Mouse (Mus musculus) CH12.LX (cell line): ENCODE measurements at regions not wholly inside any gene's neighbourhood (a gene's known extent, or its start where the extent isn't known, plus 50 kb on each side); places are given as distances from the start of the nearest gene placed in this dataset.

ENCODE experiments used
- DNase-seq: peaks from one replicate; pipeline ENCODE4 v3.0.0-alpha.2; 2013; ENCODE audit errors: extremely low read depth
- H3K27ac ChIP-seq: 2 replicates; pipeline ENCODE4 v1.5.1; 2012; ENCODE audit warnings: low read depth, mild to moderate bottlenecking, control low read depth, moderate library complexity; ENCODE audit not compliant: insufficient read depth
- H3K27me3 ChIP-seq: replicated peaks from 2 replicates; pipeline ENCODE3; 2012; ENCODE audit warnings: inconsistent platforms
- H3K36me3 ChIP-seq, 2 experiments: replicated peaks in 1 of 2; 2 replicates each; pipeline versions ENCODE3 to v1.6.1; 2012; ENCODE audit warnings: inconsistent platforms in 1 of 2, low read length in 1 of 2, mild to moderate bottlenecking in 1 of 2, mixed read lengths in 1 of 2, moderate library complexity in 1 of 2; ENCODE audit not compliant: control insufficient read depth in 1 of 2, insufficient read depth in 1 of 2
- H3K4me1 ChIP-seq, 2 experiments: 2 replicates each; pipeline ENCODE4 v1.6.1; 2012; ENCODE audit warnings: inconsistent platforms in 1 of 2, moderate library complexity in 1 of 2; ENCODE audit not compliant: insufficient read depth in 2 of 2, control insufficient read depth in 1 of 2
- H3K4me2 ChIP-seq: 2 replicates; pipeline ENCODE4 v1.6.1; 2012; ENCODE audit warnings: low read depth, mild to moderate bottlenecking, control low read depth; ENCODE audit not compliant: poor library complexity, insufficient read depth, severe bottlenecking
- H3K4me3 ChIP-seq, 3 experiments: fragments of 150-350 bp in 1 of 3; sonication (generic) in 1 of 3; replicated peaks in 1 of 3; 2 replicates each; pipeline versions ENCODE3 to v1.5.1; 2011 to 2012; ENCODE audit warnings: low read depth in 2 of 3, low read length in 2 of 3, mild to moderate bottlenecking in 2 of 3, moderate library complexity in 2 of 3, control low read depth in 1 of 3, improper control_type of control experiment in 1 of 3, inconsistent platforms in 1 of 3, mixed read lengths in 1 of 3; ENCODE audit not compliant: poor library complexity in 1 of 3
- H3K79me2 ChIP-seq: replicated peaks from 2 replicates; pipeline ENCODE4 v1.6.1; 2012; ENCODE audit warnings: mild to moderate bottlenecking, moderate library complexity; ENCODE audit not compliant: control insufficient read depth, poor library complexity, insufficient read depth, severe bottlenecking; ENCODE audit errors: extremely low read depth
- H3K9ac ChIP-seq: 2 replicates; pipeline ENCODE4 v1.6.1; 2012; ENCODE audit warnings: low read depth, mild to moderate bottlenecking, control low read depth, moderate library complexity; ENCODE audit not compliant: insufficient read depth
- H3K9me3 ChIP-seq: replicated peaks from 2 replicates; pipeline ENCODE3; 2012; ENCODE audit warnings: low read length, inconsistent platforms, mixed read lengths
- CHD2 ChIP-seq: IDR thresholded peaks from 2 replicates; pipeline ENCODE4 v1.6.1; 2011; ENCODE audit warnings: low read length, improper control_type of control experiment
- CTCF ChIP-seq, 2 experiments: IDR thresholded peaks in 1 of 2; conservative IDR thresholded peaks in 1 of 2; 2 replicates each; pipeline ENCODE4 v1.5.1; 2011 to 2012; ENCODE audit warnings: low read depth in 2 of 2, low read length in 2 of 2, improper control_type of control experiment in 1 of 2, inconsistent platforms in 1 of 2, mild to moderate bottlenecking in 1 of 2, moderate library complexity in 1 of 2
- E2F4 ChIP-seq: IDR thresholded peaks from 2 replicates; pipeline ENCODE4 v1.6.1; 2011; ENCODE audit warnings: low read depth, low read length, improper control_type of control experiment; ENCODE audit not compliant: insufficient replicate concordance
- ELF1 ChIP-seq: IDR thresholded peaks from 2 replicates; pipeline ENCODE4 v1.6.1; 2014; ENCODE audit warnings: low read depth, mild to moderate bottlenecking, inconsistent platforms, low read length, improper control_type of control experiment
- EP300 ChIP-seq: IDR thresholded peaks from 2 replicates; pipeline ENCODE4 v1.6.1; 2011; ENCODE audit warnings: low read length, improper control_type of control experiment
- ETS1 ChIP-seq: conservative IDR thresholded peaks from 2 replicates; pipeline ENCODE4 v1.6.1; 2012; ENCODE audit warnings: low read depth, mild to moderate bottlenecking, inconsistent platforms, low read length, improper control_type of control experiment, moderate library complexity
- JUND ChIP-seq: conservative IDR thresholded peaks from 2 replicates; pipeline ENCODE4 v1.6.1; 2011; ENCODE audit warnings: low read depth, low read length, improper control_type of control experiment
- MEF2A ChIP-seq: IDR thresholded peaks from 2 replicates; pipeline ENCODE4 v1.6.1; 2014; ENCODE audit warnings: low read depth, mild to moderate bottlenecking, inconsistent platforms, low read length, improper control_type of control experiment, borderline replicate concordance
- MXI1 ChIP-seq: IDR thresholded peaks from 2 replicates; pipeline ENCODE4 v1.6.1; 2011; ENCODE audit warnings: mild to moderate bottlenecking, low read depth, low read length, improper control_type of control experiment
- PAX5 ChIP-seq: IDR thresholded peaks from 2 replicates; pipeline ENCODE4 v1.6.1; 2012; ENCODE audit warnings: low read length, inconsistent platforms, mixed read lengths
- POLR2A ChIP-seq: IDR thresholded peaks from 2 replicates; pipeline ENCODE4 v1.6.1; 2011; ENCODE audit warnings: low read depth, mild to moderate bottlenecking, improper control_type of control experiment, low read length
- RCOR1 ChIP-seq: conservative IDR thresholded peaks from 2 replicates; pipeline ENCODE4 v1.6.1; 2012; ENCODE audit warnings: low read depth, mild to moderate bottlenecking, inconsistent platforms, low read length, improper control_type of control experiment
- SIN3A ChIP-seq: IDR thresholded peaks from 2 replicates; pipeline ENCODE4 v1.6.1; 2012; ENCODE audit warnings: low read length, improper control_type of control experiment, inconsistent platforms
- SMC3 ChIP-seq: IDR thresholded peaks from 2 replicates; pipeline ENCODE4 v1.6.1; 2011; ENCODE audit warnings: low read depth, low read length, improper control_type of control experiment
- TBP ChIP-seq: conservative IDR thresholded peaks from 2 replicates; pipeline ENCODE4 v1.6.1; 2011; ENCODE audit warnings: low read depth, low read length, improper control_type of control experiment
- TCF12 ChIP-seq: IDR thresholded peaks from 2 replicates; pipeline ENCODE4 v1.6.1; 2014; ENCODE audit warnings: low read depth, mild to moderate bottlenecking, inconsistent platforms, low read length, improper control_type of control experiment
- ZKSCAN1 ChIP-seq: IDR thresholded peaks from 2 replicates; pipeline ENCODE4 v1.6.1; 2012; ENCODE audit warnings: low read depth, inconsistent platforms, low read length, improper control_type of control experiment, borderline replicate concordance
- ZMIZ1 ChIP-seq: IDR thresholded peaks from 2 replicates; pipeline ENCODE4 v1.6.1; 2012; ENCODE audit warnings: low read depth, mild to moderate bottlenecking, inconsistent platforms, low read length, improper control_type of control experiment
- ZNF384 ChIP-seq: IDR thresholded peaks from 2 replicates; pipeline ENCODE4 v1.6.1; 2012; ENCODE audit warnings: low read depth, low read length, improper control_type of control experiment, inconsistent platforms
- dilution Hi-C: fragments of 300-500 bp; cut with MboI; formaldehyde crosslinking; loops from 2 replicates; pipeline ENCODE4 v1.14.3; 2020; ENCODE audit warnings: low sequenced_read_pairs; ENCODE audit not compliant: extremely low pct_unique_long_range_greater_than_20kb, extremely low pct_ligation_motif_present
- in situ Hi-C: fragments of 300-500 bp; cut with MboI; formaldehyde crosslinking; loops from 3 replicates; pipeline ENCODE4 v1.14.3; 2019; ENCODE audit warnings: low sequenced_read_pairs, low pct_ligation_motif_present, low pct_unique_long_range_greater_than_20kb, mixed read lengths

DNA sequence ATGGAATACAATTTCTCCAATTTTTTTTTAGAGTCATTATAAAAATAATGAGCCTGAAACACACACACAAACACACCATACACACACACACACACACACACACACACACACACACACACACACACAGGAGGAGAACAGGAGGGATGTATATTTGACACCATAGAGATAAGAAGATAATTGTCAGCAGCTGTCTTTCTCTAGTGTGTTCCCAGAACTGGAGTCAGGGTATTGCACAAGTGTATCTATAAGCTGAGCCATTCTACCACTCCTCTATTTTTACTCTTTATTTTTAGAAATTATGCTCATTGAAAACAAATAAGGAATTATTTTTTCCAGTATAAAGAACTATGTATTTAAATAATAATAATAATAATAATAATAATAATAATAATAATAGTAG lies 407.6 kb upstream of the Zic4 start:
- Histone ChIP-seq H3K27me3 (no peaks in the 10 kb centered on the region), H3K27ac (no peak overlapping the region), H3K9me3 (no peaks in the 10 kb centered on the region)
- no peak for DNase-seq
- dilution Hi-C loops (no loop called here), in situ Hi-C loops (no loop called here)
- TF ChIP-seq POLR2A: no peak
- TF ChIP-seq, all 38 proteins: peak for 0
- Histone ChIP-seq H3K9ac (no peak overlapping the region), H3K4me1 (no peaks in the 10 kb centered on the region), H3K79me2 (no peaks in the 10 kb centered on the region), H3K36me3 (no peaks in the 10 kb centered on the region), H3K4me2 (no peak overlapping the region), H3K4me3 (no peak overlapping the region)

DNA sequence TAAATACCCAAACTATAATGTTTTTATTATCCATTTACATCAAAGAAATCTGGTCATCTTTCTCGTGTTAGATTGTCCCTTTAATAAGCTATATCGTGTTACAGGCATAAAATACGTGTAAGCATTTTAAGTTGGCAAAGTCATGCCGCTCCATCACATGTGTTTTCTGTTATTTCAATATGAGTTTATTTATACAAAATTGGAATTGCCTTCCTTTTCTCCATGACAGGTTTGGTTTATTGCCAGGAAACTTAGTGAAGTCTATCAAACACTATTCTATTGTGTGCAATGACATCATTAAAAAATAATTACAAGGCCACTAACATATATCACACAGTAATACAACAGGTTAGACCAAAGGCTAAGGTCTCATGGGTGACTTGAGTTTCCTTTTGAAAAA lies 400.8 kb upstream of the Zic4 start:
- H3K4me3 ChIP-seq: no peak overlapping the region
- no peak overlapping the region for H3K27ac ChIP-seq
- H3K4me2 ChIP-seq: no peak overlapping the region
- H3K9me3 ChIP-seq: no peaks in the 10 kb centered on the region
- H3K27me3 ChIP-seq: no peaks in the 10 kb centered on the region
- in situ Hi-C loops: no loop called here
- no peaks in the 10 kb centered on the region for H3K4me1 ChIP-seq
- H3K36me3 ChIP-seq: no peaks in the 10 kb centered on the region
- no peak for DNase-seq
- H3K79me2 ChIP-seq: no peaks in the 10 kb centered on the region
- dilution Hi-C loops: no loop called here
- TF ChIP-seq ETS1 (no peak), ZNF384 (no peak), MXI1 (no peak), JUND (no peak), ZMIZ1 (no peak), TCF12 (no peak), CTCF (conservative IDR thresholded peaks at IDR 0.05 in 1 of 2, IDR thresholded peaks at IDR 0.05 in 1 of 2; ENCODE audit: low read depth in 2 of 2, low read length in 2 of 2) (no peak), TBP (no peak), E2F4 (no peak), ELF1 (no peak), ZKSCAN1 (no peak), SMC3 (no peak), SIN3A (no peak), EP300 (no peak), MEF2A (no peak), PAX5 (no peak), CHD2 (no peak)
- TF ChIP-seq, all 38 proteins: peak for 0
- H3K9ac ChIP-seq: no peak overlapping the region

DNA sequence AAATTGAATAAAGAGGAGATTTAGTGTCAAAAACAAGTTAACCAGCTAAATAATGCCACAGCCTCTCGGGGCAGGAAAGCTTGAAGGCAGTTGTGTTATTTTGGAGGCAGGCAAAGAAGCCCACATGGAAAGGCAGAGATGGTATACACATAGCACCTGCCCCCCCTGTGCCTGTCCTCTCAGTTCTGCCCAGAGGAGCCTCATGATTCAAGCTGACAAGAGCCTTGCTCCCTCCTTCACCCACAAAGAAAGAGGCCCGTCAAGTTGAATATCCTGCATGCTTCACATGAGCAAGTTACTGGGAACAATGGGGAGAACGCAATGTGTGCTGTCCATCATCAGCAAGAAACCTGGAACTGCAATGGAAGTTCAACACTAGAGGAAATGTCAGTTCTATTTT lies 398.2 kb upstream of the Zic4 start:
- DNase-seq: no peak
- in situ Hi-C loops: no loop called here
- H3K27ac ChIP-seq: no peak overlapping the region
- no peaks in the 10 kb centered on the region for H3K27me3 ChIP-seq
- no peak overlapping the region for H3K4me2 ChIP-seq
- no peaks in the 10 kb centered on the region for H3K9me3 ChIP-seq
- H3K79me2 ChIP-seq: no peaks in the 10 kb centered on the region
- no peaks in the 10 kb centered on the region for H3K36me3 ChIP-seq
- H3K9ac ChIP-seq: no peak overlapping the region
- H3K4me1 ChIP-seq: no peaks in the 10 kb centered on the region
- no peak overlapping the region for H3K4me3 ChIP-seq
- dilution Hi-C loops: no loop called here
- TF ChIP-seq ELF1: no peak
- TF ChIP-seq RCOR1: no peak
- TF ChIP-seq EP300: no peak
